Mouse (Mus musculus): ENCODE measurements around the gene Ifrd1. TPM values are rescaled to one million over a fixed set of nuclear protein-coding genes. Genes with fewer than 3 reads are reported as not detected.

Gene Ifrd1
- 193 TPM for polyA plus RNA-seq (2015; fragmentation: Illumina TruSeq; extraction: RNeasy Lipid Tissue Mini Kit (QIAGEN cat#74804); ENCODE audit: insufficient read depth, low read depth, low replicate concordance)

DNA sequence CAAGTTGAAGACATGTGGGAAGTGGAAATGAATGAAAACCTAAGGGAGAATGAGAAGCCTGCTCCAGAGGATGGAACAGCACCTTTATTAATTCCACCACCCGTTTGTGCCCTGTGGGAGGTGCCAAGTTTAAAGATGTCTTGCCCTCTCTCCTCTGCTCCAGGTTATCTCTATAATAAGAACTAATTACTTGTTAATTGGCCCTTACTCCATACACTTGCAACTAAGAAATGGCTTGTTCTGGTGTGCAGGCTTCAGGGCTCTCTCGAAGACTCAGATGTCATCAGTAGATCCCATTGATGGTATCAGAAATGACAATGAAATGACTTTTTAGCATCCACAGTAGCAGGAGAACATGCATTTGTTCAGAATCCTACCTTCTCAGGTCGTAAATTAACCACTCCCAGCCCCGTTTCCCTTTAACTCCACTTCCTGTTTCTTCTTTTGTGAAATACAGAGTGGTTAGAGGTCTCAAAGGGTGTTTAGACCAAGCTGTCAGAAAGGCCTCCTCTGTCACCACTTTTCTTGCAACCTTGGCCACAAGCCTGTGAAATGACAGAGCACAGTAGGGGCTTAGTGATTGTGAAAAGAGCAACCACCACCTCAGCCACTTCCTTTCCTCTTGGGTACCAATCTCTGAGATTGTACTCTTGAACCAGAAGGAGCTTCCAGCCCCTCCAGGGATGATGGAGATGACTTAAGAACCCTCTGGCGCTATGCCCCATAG lies at the start of gene Ifrd1:
Gene Ifrd1, minus strand, starts transcription at position 51 of the 727 bp plus-strand sequence.

GRCm38 (mm10) chr12:40199302-40199701 lies 49.0 kb downstream of the Ifrd1 start, which contains the start of gene Lsmem1:
Gene Lsmem1 (minus strand): TSS chr12:40199490.

Other genes with a start within 250 kb of the Ifrd1 start
- 17.1 TPM for gene Arl4a, start 210.5 kb downstream of the Ifrd1 start, polyA plus RNA-seq (2015; fragmentation: Illumina TruSeq; extraction: RNeasy Lipid Tissue Mini Kit (QIAGEN cat#74804); ENCODE audit: insufficient read depth, low read depth, low replicate concordance)
- not detected for gene Scin, start 114.3 kb downstream of the Ifrd1 start, polyA plus RNA-seq (2015; fragmentation: Illumina TruSeq; extraction: RNeasy Lipid Tissue Mini Kit (QIAGEN cat#74804); ENCODE audit: insufficient read depth, low read depth, low replicate concordance)
- not detected for gene Lsmem1, start 49.0 kb downstream of the Ifrd1 start, polyA plus RNA-seq (2015; fragmentation: Illumina TruSeq; extraction: RNeasy Lipid Tissue Mini Kit (QIAGEN cat#74804); ENCODE audit: insufficient read depth, low read depth, low replicate concordance)
- 3.4 TPM for gene Zfp277, start 197.4 kb upstream of the Ifrd1 start, polyA plus RNA-seq (2015; fragmentation: Illumina TruSeq; extraction: RNeasy Lipid Tissue Mini Kit (QIAGEN cat#74804); ENCODE audit: insufficient read depth, low read depth, low replicate concordance)
- gene Dock4, start 197.4 kb upstream of the Ifrd1 start, polyA plus RNA-seq (2015; fragmentation: Illumina TruSeq; extraction: RNeasy Lipid Tissue Mini Kit (QIAGEN cat#74804); ENCODE audit: insufficient read depth, low read depth, low replicate concordance), result 4.0 TPM

Measured in pancreas, adult 10 weeks (tissue).